Mouse (Mus musculus): ENCODE results near the gene Pcca. TPM values are rescaled to one million over a fixed set of nuclear protein-coding genes. Genes with fewer than 3 reads are reported as not detected.

The Pcca gene
- polyA plus RNA-seq, 1 experiment from 2014 or later: 36.0 TPM

DNA sequence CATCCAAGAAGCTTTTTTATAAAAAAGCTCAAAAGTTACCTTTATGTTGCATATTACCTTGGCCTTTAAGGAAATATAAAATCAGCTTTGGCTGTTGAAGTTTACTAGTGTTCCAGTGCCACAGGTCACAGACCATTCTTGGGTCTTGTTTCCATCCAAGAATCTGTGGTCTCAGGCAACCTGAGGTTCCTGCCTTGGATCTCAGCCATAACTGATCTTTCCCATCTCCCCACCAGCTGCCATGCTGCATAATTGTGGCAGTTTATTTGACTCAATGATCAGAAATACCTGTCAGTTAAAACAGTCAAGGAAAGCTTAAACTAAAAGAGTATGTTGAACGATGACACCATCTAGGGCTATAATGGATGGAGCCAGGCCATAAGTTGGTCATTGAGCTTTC, 222.5 kb downstream of the Pcca start:
- no peaks in the 10 kb centered on the region for H3K9me3 ChIP-seq (replicated peaks; ENCODE audit: low read length)
- no peaks in the 10 kb centered on the region for H3K27me3 ChIP-seq (ENCODE audit: insufficient read depth, low read length)
- H3K36me3 ChIP-seq (ENCODE audit: insufficient read depth, low read length): no peaks in the 10 kb centered on the region
- H3K9ac ChIP-seq (ENCODE audit: low read depth, low read length): no peak overlapping the region
- ATAC-seq (replicated peaks; ENCODE audit: low FRiP score, low read depth) (no peak), DNase-seq (ENCODE audit: low spot score) (no peak)
- H3K27ac ChIP-seq: no peak overlapping the region
- WGBS: 95% methylated on average over 1 of the region's 1 CpGs
- H3K4me3 ChIP-seq (replicated peaks; ENCODE audit: low read depth, low read length): no peak overlapping the region
- no peak for TF ChIP-seq CTCF (IDR thresholded peaks at IDR 0.05; ENCODE audit: low read depth)
- no peak overlapping the region for H3K4me2 ChIP-seq (ENCODE audit: low read length)
- no peaks in the 10 kb centered on the region for H3K4me1 ChIP-seq (replicated peaks; ENCODE audit: insufficient read depth, low read length)

DNA sequence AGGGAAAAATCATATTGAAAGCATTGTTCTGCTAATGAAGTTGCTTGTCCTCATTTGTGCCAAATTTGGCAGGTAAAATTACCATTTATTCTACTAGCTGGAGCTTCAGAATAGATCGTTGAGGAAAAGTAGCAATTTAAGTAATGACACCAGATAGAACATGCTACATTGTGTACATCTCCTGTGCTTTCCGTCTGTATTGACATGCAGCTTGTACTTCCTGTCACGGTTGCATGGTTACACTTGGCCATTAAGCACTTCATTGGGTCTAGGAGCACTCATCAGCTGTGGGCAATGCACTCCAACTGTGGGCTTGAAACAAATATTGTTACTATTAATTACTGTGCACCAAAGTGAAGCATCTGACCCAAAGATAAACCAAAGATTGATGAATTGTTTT, 225.8 kb downstream of the Pcca start:
- no peak for TF ChIP-seq CTCF (IDR thresholded peaks at IDR 0.05; ENCODE audit: low read depth)
- no peaks in the 10 kb centered on the region for H3K36me3 ChIP-seq (ENCODE audit: insufficient read depth, low read length)
- H3K9ac ChIP-seq (ENCODE audit: low read depth, low read length): no peak overlapping the region
- no peak for DNase-seq (ENCODE audit: low spot score)
- H3K27me3 ChIP-seq (ENCODE audit: insufficient read depth, low read length): no peaks in the 10 kb centered on the region
- no peak for ATAC-seq (replicated peaks; ENCODE audit: low FRiP score, low read depth)
- H3K27ac ChIP-seq: no peak overlapping the region
- H3K4me2 ChIP-seq (ENCODE audit: low read length): no peak overlapping the region
- WGBS: 54% methylated on average over 3 of the region's 3 CpGs
- no peak overlapping the region for H3K4me3 ChIP-seq (replicated peaks; ENCODE audit: low read depth, low read length)
- no peaks in the 10 kb centered on the region for H3K4me1 ChIP-seq (replicated peaks; ENCODE audit: insufficient read depth, low read length)
- no peaks in the 10 kb centered on the region for H3K9me3 ChIP-seq (replicated peaks; ENCODE audit: low read length)

DNA sequence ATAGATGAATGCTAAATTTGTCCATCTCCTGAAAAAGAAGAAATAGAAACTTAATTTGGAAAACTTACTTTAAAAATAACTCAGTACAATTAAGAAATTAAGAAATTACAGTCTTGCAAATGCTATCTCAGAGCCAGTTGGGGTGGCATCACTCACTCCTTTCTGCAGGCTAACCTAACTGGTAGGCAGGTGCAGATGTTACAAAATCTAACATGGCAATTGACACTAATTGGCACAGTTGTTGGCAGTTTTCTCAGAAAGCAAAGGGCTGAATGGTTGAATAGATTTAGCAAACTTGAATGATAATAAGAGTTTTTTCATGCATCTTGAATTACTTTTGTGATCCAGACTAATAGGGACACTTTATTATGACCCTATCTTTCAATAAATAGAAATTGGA, 226.7 kb downstream of the Pcca start:
- no peak for TF ChIP-seq CTCF (IDR thresholded peaks at IDR 0.05; ENCODE audit: low read depth)
- Histone ChIP-seq H3K4me2 (ENCODE audit: low read length) (no peak overlapping the region), H3K9me3 (replicated peaks; ENCODE audit: low read length) (no peaks in the 10 kb centered on the region), H3K27me3 (ENCODE audit: insufficient read depth, low read length) (no peaks in the 10 kb centered on the region), H3K4me1 (replicated peaks; ENCODE audit: insufficient read depth, low read length) (no peaks in the 10 kb centered on the region), H3K4me3 (replicated peaks; ENCODE audit: low read depth, low read length) (no peak overlapping the region), H3K36me3 (ENCODE audit: insufficient read depth, low read length) (no peaks in the 10 kb centered on the region), H3K27ac (no peak overlapping the region), H3K9ac (ENCODE audit: low read depth, low read length) (no peak overlapping the region)
- no peak for ATAC-seq (replicated peaks; ENCODE audit: low FRiP score, low read depth)
- no peak for DNase-seq (ENCODE audit: low spot score)

DNA sequence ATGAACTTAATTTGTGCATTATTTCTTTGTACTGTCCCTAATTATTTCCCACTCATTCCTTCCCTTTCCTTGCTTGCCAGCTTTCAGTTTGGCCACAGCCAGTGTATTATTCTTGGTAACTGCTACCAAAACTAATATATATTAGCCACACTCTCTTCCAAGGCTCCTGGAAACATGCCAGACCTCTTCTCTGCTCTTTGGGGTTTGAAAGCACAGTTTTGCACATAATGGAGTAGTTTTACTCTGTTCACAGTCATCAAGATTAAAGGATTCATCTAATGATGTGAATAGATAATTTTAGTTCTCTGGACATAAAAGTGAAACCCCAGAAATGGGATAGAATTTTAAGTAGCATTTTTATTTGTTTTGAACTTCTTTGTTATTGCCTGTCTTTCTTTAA, 228.5 kb downstream of the Pcca start:
- no peak overlapping the region for H3K27ac ChIP-seq
- H3K9me3 ChIP-seq (replicated peaks; ENCODE audit: low read length): no peaks in the 10 kb centered on the region
- ATAC-seq (replicated peaks; ENCODE audit: low FRiP score, low read depth): no peak
- H3K4me3 ChIP-seq (replicated peaks; ENCODE audit: low read depth, low read length): no peak overlapping the region
- no peaks in the 10 kb centered on the region for H3K4me1 ChIP-seq (replicated peaks; ENCODE audit: insufficient read depth, low read length)
- no peaks in the 10 kb centered on the region for H3K27me3 ChIP-seq (ENCODE audit: insufficient read depth, low read length)
- no peak overlapping the region for H3K4me2 ChIP-seq (ENCODE audit: low read length)
- no peak overlapping the region for H3K9ac ChIP-seq (ENCODE audit: low read depth, low read length)
- no peak for TF ChIP-seq CTCF (IDR thresholded peaks at IDR 0.05; ENCODE audit: low read depth)
- DNase-seq (ENCODE audit: low spot score): no peak
- no peaks in the 10 kb centered on the region for H3K36me3 ChIP-seq (ENCODE audit: insufficient read depth, low read length)

DNA sequence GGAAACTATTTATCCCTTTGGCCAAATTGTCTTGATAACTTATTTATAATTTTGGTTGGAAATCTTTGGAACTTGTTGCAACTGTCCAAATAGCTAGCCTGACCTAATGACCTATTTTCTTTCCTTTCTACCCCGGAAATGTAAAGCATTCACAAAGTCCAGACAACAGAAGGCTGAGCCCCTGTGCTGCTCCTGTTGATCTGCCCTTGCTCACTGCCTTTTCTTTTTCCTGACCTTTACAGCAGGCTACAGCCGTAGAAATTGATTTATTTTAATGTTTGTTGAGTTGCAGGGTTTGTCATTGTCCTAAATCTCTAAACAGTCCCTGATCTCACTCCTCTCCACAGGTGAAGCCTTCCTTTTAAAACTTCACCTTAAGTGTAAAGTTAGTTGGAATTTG, 231.8 kb downstream of the Pcca start:
- H3K27ac ChIP-seq: no peak overlapping the region
- 52% methylated on average over 2 of the region's 2 CpGs for WGBS
- H3K4me1 ChIP-seq (replicated peaks; ENCODE audit: insufficient read depth, low read length): no peaks in the 10 kb centered on the region
- no peaks in the 10 kb centered on the region for H3K36me3 ChIP-seq (ENCODE audit: insufficient read depth, low read length)
- DNase-seq (ENCODE audit: low spot score): no peak
- H3K4me2 ChIP-seq (ENCODE audit: low read length): no peak overlapping the region
- no peak for ATAC-seq (replicated peaks; ENCODE audit: low FRiP score, low read depth)
- no peaks in the 10 kb centered on the region for H3K9me3 ChIP-seq (replicated peaks; ENCODE audit: low read length)
- no peak overlapping the region for H3K4me3 ChIP-seq (replicated peaks; ENCODE audit: low read depth, low read length)
- no peak for TF ChIP-seq CTCF (IDR thresholded peaks at IDR 0.05; ENCODE audit: low read depth)
- H3K27me3 ChIP-seq (ENCODE audit: insufficient read depth, low read length): no peaks in the 10 kb centered on the region
- H3K9ac ChIP-seq (ENCODE audit: low read depth, low read length): no peak overlapping the region

DNA sequence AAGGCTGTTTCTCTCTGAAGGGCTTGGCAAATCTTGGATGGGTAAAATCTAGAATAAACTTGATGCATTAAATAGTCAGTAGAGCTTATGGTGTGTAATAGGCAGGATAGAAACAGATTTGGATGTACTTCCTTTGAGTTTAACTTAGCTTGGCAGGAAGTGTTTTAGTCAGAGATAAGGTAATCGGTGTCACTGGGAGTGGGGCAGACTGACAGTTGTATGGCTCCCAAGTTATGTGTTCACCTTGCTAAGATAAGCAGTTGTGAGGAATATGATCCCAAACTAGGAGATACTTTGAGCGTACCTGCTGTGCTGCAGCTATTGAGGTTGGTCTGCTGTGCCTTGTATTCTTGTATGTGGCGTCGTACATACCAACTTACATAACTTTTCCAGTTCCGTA, 232.3 kb downstream of the Pcca start:
- Histone ChIP-seq H3K4me2 (ENCODE audit: low read length) (no peak overlapping the region), H3K9ac (ENCODE audit: low read depth, low read length) (no peak overlapping the region), H3K9me3 (replicated peaks; ENCODE audit: low read length) (no peaks in the 10 kb centered on the region), H3K27ac (no peak overlapping the region), H3K27me3 (ENCODE audit: insufficient read depth, low read length) (no peaks in the 10 kb centered on the region), H3K4me3 (replicated peaks; ENCODE audit: low read depth, low read length) (no peak overlapping the region), H3K4me1 (replicated peaks; ENCODE audit: insufficient read depth, low read length) (no peaks in the 10 kb centered on the region), H3K36me3 (ENCODE audit: insufficient read depth, low read length) (no peaks in the 10 kb centered on the region)
- ATAC-seq (replicated peaks; ENCODE audit: low FRiP score, low read depth): no peak
- no peak for DNase-seq (ENCODE audit: low spot score)
- TF ChIP-seq CTCF (IDR thresholded peaks at IDR 0.05; ENCODE audit: low read depth): no peak
- 90% methylated on average over 5 of the region's 5 CpGs for WGBS

DNA sequence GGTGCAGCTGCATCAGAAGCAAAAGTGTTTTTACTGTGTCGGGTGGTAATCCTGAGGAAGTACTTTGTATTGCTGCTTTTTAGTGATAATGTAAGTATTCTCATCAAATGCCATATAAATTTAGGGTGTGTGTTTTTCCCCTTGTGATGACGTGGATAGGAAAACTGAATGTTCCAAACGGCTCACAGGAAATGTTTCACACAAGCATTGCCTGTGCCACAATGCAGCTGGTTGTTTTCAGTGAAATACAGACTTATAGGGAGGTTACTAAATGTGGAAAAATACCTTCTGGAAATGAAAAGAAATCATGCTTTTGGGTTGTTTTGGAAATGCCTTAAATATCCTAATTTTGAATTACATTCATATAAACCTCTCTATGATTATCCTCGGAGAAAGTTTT, 250.6 kb downstream of the Pcca start:
- Histone ChIP-seq H3K9me3 (replicated peaks; ENCODE audit: low read length) (no peaks in the 10 kb centered on the region), H3K4me1 (replicated peaks; ENCODE audit: insufficient read depth, low read length) (no peaks in the 10 kb centered on the region), H3K27me3 (ENCODE audit: insufficient read depth, low read length) (no peaks in the 10 kb centered on the region), H3K4me2 (ENCODE audit: low read length) (no peak overlapping the region), H3K4me3 (replicated peaks; ENCODE audit: low read depth, low read length) (no peak overlapping the region), H3K36me3 (ENCODE audit: insufficient read depth, low read length) (no peaks in the 10 kb centered on the region), H3K27ac (no peak overlapping the region), H3K9ac (ENCODE audit: low read depth, low read length) (no peak overlapping the region)
- WGBS: 65% methylated on average over 4 of the region's 4 CpGs
- DNase-seq (ENCODE audit: low spot score): no peak
- no peak for TF ChIP-seq CTCF (IDR thresholded peaks at IDR 0.05; ENCODE audit: low read depth)
- no peak for ATAC-seq (replicated peaks; ENCODE audit: low FRiP score, low read depth)
